Mouse (Mus musculus) lung, postnatal 10 days (tissue): ENCODE measurements at regions not wholly inside any gene's neighbourhood (a gene's known extent, or its start where the extent isn't known, plus 50 kb on each side); places are given as distances from the start of the nearest gene placed in this dataset.

Experiments
- DNase-seq: peaks from one replicate; pipeline ENCODE4 v3.0.0; 2021

DNA sequence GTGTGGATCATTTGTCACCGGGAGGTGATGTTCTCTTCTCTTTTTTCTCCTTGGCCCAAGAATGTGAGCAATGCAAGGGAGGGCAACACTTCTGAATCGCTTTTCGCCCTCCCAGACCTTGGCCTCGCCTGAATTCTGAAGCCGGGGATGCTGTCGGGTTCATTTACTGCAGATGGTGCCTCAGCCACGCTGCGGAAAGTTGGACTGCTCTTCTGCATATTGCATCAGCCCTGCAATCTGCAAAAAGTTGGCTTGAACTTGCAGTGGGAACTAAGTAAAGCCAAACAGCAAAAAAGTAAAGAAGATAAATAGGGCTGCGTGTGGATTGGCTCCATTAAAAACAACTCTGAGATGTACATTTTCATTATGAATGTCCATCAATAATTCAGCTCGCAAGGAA is 55.9 kb upstream of the Dok5 start:
- DNase-seq, result no peak

DNA sequence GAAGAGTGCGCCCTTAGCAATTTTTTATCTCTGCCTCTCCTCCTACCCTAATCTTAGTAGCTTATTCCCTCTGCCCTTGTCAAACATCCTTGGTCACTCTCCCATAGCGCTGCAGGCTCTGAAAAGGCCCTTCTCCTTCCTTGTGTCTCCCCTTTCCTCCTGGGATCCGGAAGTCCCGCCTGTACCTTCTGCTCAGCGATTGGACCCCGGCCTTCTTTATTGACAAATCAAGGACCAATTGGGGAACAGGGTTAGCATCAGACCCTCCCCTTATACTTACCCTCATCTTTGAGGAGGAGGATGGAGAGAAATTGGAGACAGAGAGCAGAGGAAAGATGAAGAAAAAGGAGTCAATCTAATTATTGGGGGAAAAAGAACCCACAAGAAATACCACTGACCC is 57.9 kb upstream of the Dok5 start:
- no peak for DNase-seq

DNA sequence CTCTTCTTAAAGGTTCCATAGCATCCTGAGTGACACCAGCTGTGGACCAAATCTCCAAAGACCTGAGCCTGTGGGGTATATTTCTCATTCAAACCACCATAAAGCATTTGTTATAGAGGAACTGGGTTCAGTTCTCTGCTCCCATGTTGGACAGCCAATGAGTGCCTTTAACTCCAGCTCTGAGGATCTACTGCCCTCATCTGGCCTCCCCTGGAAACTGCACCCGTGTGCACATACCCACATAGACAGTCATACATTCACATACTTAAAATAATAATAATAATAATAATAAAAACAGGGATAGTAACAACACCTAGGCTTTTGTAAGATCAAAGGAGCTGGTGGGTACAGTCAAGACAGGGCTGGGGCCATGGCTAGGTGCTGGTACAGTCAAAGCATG is 58.8 kb upstream of the Dok5 start:
- DNase-seq, result no peak

DNA sequence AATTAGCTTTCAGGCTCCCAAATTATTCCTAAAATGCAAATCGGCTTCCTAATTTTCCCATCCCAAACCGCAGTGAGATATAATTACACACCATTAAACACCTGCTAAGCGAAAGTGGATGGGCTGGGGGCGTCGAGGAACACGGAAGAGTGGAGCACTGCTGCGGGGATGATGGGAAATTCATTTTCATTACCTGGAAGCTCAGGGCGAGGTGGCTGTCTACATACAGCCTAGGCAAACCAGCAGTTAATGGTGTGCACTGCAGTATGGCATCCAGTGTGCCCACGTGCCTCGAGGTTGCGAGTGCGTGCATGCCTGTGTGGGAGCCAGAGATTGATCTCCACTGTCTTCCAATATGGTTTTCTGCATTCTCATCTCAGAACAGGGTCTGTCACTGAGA is 62.6 kb upstream of the Dok5 start:
- DNase-seq, result no peak

DNA sequence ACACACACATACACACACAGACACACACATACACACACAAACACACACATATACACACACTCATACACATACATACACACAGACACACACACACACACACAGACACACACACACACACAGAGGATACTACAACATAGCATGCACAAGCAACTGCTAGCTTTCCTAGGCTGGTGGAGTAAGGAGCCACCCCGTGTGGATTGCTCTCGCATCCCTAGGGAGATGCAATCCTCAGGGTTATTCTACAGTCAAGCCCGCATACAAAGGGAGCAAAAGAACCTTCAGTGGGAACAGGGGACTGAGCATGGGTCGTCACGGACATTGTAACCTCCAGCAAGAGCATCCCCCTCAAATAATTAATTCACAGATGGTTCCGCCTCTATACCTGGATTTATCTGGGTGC is 63.1 kb upstream of the Dok5 start:
- no peak for DNase-seq

DNA sequence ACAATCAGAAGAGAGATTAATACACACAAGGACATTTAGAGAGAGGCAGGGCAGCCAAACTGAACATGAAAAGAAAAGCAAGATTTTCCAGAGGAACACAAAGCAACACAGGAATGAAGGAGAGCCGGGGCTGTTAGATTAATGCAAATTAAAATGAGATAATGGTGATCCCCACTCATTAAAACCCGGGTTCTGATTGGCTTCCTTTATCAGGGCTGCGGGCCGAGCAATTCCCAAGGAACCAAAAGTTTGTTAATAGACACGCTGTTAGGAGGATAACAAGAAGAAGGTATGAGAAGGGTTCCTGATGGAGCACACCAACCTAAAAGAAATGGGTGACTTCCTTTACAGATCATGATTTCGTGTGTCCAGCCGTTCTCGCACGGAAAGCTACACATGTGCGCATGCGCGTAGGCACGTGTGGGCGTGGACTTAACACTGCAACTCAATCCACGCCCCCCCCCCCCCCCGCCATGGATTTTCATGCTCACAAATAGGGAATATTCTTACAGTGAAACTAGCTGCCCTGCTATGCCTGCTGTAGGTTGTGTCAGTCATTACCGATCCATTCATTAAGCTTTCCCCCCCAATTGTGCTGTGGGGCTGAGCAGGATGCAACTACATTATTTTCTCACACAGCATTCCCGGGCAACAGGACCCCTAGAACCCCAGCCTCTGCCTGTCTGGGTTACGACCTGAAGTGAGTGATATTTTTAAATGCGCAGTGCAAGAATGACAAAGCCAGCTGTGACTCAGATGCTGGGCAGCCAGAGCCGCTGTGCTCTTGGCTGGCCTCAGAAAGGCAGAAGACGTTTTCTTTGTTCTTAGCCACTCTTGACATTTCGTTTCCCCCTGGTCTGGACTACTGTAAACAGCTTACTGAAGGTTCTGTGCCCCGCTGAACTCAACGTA is 60.5 kb upstream of the 4930470P17Rik start:
- no peak for DNase-seq

DNA sequence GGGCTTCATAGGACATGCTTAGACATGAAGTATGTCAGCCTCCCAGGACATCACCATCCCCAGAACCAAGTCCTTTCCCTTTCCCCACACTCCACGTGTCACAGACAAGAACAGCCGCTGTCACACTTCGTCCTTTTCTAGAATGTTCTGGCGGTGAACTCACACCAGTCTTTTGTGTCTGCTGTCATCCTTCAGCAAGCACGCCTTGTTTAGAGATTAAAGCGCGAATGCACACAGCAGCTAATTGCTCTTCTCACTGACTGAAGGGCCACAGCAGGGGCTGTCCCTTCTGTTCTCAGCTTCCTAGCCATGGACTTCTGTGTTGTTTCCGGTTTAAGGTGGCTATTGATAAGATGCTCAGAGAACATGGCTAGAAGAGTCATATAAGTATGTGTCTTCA is 57.5 kb upstream of the 4930470P17Rik start:
- DNase-seq, result no peak

DNA sequence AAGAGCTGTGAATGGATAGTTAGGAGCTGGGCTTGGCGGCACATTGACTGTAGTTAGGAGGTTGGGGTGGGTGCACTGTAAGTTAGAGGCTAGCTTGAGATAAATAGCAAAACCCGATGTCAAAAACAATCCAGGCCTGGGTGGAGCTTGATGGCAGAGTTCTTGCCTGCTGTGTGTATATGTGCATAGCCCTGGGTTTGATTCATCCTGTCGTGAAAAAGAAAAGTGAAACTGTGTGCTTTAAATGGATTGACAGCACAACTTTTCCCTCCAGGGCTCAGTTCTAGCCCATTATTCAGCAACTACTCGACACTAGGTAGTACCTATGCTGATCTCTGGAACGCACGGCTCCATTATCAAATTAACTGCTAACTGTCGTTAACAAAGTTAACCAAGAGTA is 56.7 kb upstream of the 4930470P17Rik start:
- DNase-seq, result no peak

DNA sequence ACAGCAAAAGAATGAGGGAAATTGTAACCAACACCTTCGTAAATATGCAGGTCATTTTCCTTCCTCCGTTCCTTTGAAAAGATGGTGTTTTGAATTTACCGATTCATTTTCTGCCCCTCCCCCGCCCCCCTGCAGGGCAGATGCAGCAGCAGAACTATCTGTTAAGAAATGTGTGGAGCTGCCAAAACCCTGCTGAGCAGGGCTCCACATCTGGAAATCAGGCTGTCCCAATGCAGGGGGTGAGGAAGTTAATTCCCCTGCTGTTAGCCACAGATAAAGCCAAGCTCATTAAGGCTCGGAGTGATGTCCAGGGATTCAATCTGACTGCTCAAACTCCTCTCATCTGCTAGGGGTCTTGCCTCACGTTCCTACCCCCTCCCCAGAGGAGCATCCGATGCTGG is 56.0 kb upstream of the 4930470P17Rik start:
- DNase-seq, result no peak

DNA sequence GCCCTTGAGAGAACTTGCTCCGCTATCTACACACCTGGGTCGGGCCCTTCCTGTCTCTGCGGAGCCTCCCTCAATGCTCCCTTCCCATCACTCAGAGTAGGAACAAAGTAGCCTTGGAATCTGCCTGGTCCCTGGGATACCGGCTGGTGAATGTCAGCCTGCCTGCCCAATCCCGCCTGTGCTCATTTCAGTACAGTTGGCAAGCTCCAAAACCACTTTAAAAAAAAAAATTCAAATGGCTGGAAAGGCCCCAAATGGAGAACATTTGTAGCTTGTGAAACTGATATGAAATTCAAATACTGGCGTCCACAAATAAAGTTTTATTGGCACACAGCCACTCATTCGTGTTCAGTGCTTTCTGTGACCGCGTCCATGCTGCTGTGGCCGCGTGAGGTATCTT is 50.3 kb upstream of the 4930470P17Rik start:
- peak; percentile 23 for DNase-seq
